Mouse (Mus musculus): ENCODE results near the gene Folr2. TPM values are rescaled to one million over a fixed set of nuclear protein-coding genes. Genes with fewer than 3 reads are reported as not detected.

The Folr2 gene
- total RNA-seq, 1 experiment, result 4.3 TPM

GRCm38 (mm10) chr7:101820295-101821030 lies 36.5 kb downstream of the Folr2 start:
- Histone ChIP-seq H3K4me1 (ENCODE audit: control insufficient read depth in 2 of 2, insufficient read depth in 2 of 2, low read length in 2 of 2, poor library complexity in 1 of 2) (peaks cover 5 to 22% of the 10 kb centered on the region in 2 experiments; a peak in 3 of 4 replicates), H3K36me3 (ENCODE audit: control insufficient read depth, insufficient read depth, low read length, poor library complexity, severe bottlenecking) (peaks cover 10% of the 10 kb centered on the region), H3K4me3 (ENCODE audit: insufficient read depth in 1 of 2, low read depth in 1 of 2, low read length in 2 of 2, poor library complexity in 1 of 2, severe bottlenecking in 1 of 2) (peak overlapping the region; percentile 61 to 69), H3K9ac (ENCODE audit: insufficient read depth, low read depth, low read length, poor library complexity, severe bottlenecking) (peak overlapping the region; percentile 5; the same call in 1 of the 2 replicates), H3K9me3 (ENCODE audit: control insufficient read depth, insufficient read depth, low read depth, low read length) (no peaks in the 10 kb centered on the region), H3K27ac (ENCODE audit: insufficient read depth, low read depth, low read length, poor library complexity, severe bottlenecking) (no peak overlapping the region)
- in situ Hi-C loops (cut with MboI; ENCODE audit: low sequenced_read_pairs in 2 of 2, unreplicated experiment in 2 of 2), result no loop called here
- TF ChIP-seq HCFC1 (IDR thresholded peaks at IDR 0.05; ENCODE audit: borderline replicate concordance, insufficient read depth, low read length) (no peak), MAFK (IDR thresholded peaks at IDR 0.05; ENCODE audit: insufficient read depth, low read depth, low read length) (no peak), CHD2 (IDR thresholded peaks at IDR 0.05; ENCODE audit: low read depth, low read length) (no peak), ZC3H11A (IDR thresholded peaks at IDR 0.05; ENCODE audit: borderline replicate concordance, low read depth, low read length) (no peak), ZNF384 (IDR thresholded peaks at IDR 0.05; ENCODE audit: low read depth, low read length) (no peak)
- DNase-seq (ENCODE audit: low read depth, low spot score), result no peak

- H3K4me1 ChIP-seq (ENCODE audit: control insufficient read depth in 2 of 2, insufficient read depth in 2 of 2, low read length in 2 of 2, poor library complexity in 1 of 2), result peaks cover 5 to 14% of the 10 kb centered on the region in 2 experiments; a peak in 3 of 4 replicates
- H3K9me3 ChIP-seq (ENCODE audit: control insufficient read depth, insufficient read depth, low read depth, low read length), result no peaks in the 10 kb centered on the region
- H3K9ac ChIP-seq (ENCODE audit: insufficient read depth, low read depth, low read length, poor library complexity, severe bottlenecking), result peak within 1 kb of the TSS; percentile 39; the same call in 1 of the 2 replicates
- in situ Hi-C loops (cut with MboI; ENCODE audit: low sequenced_read_pairs in 2 of 2, unreplicated experiment in 2 of 2), result loop anchor here in 1 of 2 experiments (10.0 kb wide), 1 partner anchor 143 kb away; no protein-coding TSS in a partner anchor
- no peak for DNase-seq (ENCODE audit: low read depth, low spot score)
- TF ChIP-seq HCFC1 (IDR thresholded peaks at IDR 0.05; ENCODE audit: borderline replicate concordance, insufficient read depth, low read length), result no peak
- TF ChIP-seq ZNF384 (IDR thresholded peaks at IDR 0.05; ENCODE audit: low read depth, low read length), result no peak
- H3K27ac ChIP-seq (ENCODE audit: insufficient read depth, low read depth, low read length, poor library complexity, severe bottlenecking), result no peak within 1 kb of the TSS
- H3K36me3 ChIP-seq (ENCODE audit: control insufficient read depth, insufficient read depth, low read length, poor library complexity, severe bottlenecking), result 0 out of 2 replicates have a peak, but pooled peaks cover 2% of the 10 kb centered on the region
- H3K4me3 ChIP-seq (ENCODE audit: insufficient read depth in 1 of 2, low read depth in 1 of 2, low read length in 2 of 2, poor library complexity in 1 of 2, severe bottlenecking in 1 of 2), result peak within 1 kb of the TSS; percentile 73 to 80
Measured at GRCm38 (mm10) chr7:101817861-101818401, 39.1 kb downstream of the Folr2 start, which contains the start of gene Phox2a. TSS of gene Phox2a (plus strand) at chr7:101818313.

Other genes starting within 250 kb of the Folr2 start
- 197 and 338 TPM in 2 replicates for gene Clpb, start 193.6 kb downstream of the Folr2 start, total RNA-seq (2012; rRNA removed)
- 1.1 and 1.3 TPM in 2 replicates for gene Phox2a, start 38.9 kb downstream of the Folr2 start, total RNA-seq (2012; rRNA removed)
- 57.1 and 71.4 TPM in 2 replicates for gene Inppl1, start 19.0 kb downstream of the Folr2 start, total RNA-seq (2012; rRNA removed)
- gene Anapc15, start 6.5 kb upstream of the Folr2 start, total RNA-seq (2012; rRNA removed), result 105 and 123 TPM in 2 replicates
- 536 and 562 TPM in 2 replicates for gene Folr1, start 13.6 kb upstream of the Folr2 start, total RNA-seq (2012; rRNA removed)
- 90.8 and 106 TPM in 2 replicates for gene Lamtor1, start 48.7 kb upstream of the Folr2 start, total RNA-seq (2012; rRNA removed)
- 1.9 and 3.0 TPM in 2 replicates for gene Tomt, start 49.2 kb upstream of the Folr2 start, total RNA-seq (2012; rRNA removed)
- 2.6 TPM in 2 replicates for gene Lrrc51, start 76.7 kb upstream of the Folr2 start, total RNA-seq (2012; rRNA removed)
- gene Numa1, start 76.9 kb upstream of the Folr2 start, total RNA-seq (2012; rRNA removed), result 91.0 and 95.6 TPM in 2 replicates
- gene Il18bp, start 161.5 kb upstream of the Folr2 start, total RNA-seq (2012; rRNA removed), result 11.0 and 15.0 TPM in 2 replicates
- gene Rnf121, start 208.3 kb upstream of the Folr2 start, total RNA-seq (2012; rRNA removed), result 45.7 and 60.8 TPM in 2 replicates
- 32.2 and 43.6 TPM in 2 replicates for gene Xndc1, start 208.3 kb upstream of the Folr2 start, total RNA-seq (2012; rRNA removed)
- gene Xntrpc, start 208.5 kb upstream of the Folr2 start, total RNA-seq (2012; rRNA removed), result 0.76 and 1.1 TPM in 2 replicates
- gene Trpc2, start 225.9 kb upstream of the Folr2 start, total RNA-seq (2012; rRNA removed), result 0.36 and 1.3 TPM in 2 replicates
- gene Art1, start 244.5 kb upstream of the Folr2 start, total RNA-seq (2012; rRNA removed), result 0.45 and 0.90 TPM in 2 replicates

Data from ES-E14 (cell line).